In genomic region chr7:143830399-143830798, GRCm38 (mm10) we compare ENCODE assay signal across 8 mouse cellular contexts. TPM values are rescaled to one million over a fixed set of nuclear protein-coding genes. Genes with fewer than 3 reads are reported as not detected.
DNase-seq lines count a peak whose midpoint lies in the region; ATAC-seq and TF ChIP-seq lines count a peak whose summit lies in the region.

No protein-coding gene starts in this region.

- peak overlapping the region; percentile 76 for H3K4me3 ChIP-seq in lung, embryonic 15.5 days
- peak overlapping the region; percentile 76 for H3K4me3 ChIP-seq in erythroblast, embryonic 14.5 days (replicated peaks)
- H3K4me3 ChIP-seq in limb, embryonic 10.5 days, result peak overlapping the region; percentile 66
- peak overlapping the region; percentile 62 for H3K4me3 ChIP-seq in olfactory bulb, adult 2 months (ENCODE audit: insufficient read depth, low read depth, low read length)

- TF ChIP-seq POLR2A in olfactory bulb, adult 2 months (IDR thresholded peaks at IDR 0.05; ENCODE audit: insufficient read depth, low read depth, low read length), result no peak

- peak overlapping the region; percentile 63 for H3K9ac ChIP-seq in lung, embryonic 15.5 days

- H3K36me3 ChIP-seq in lung, embryonic 15.5 days, result no peaks in the 10 kb centered on the region
- H3K36me3 ChIP-seq in erythroblast, embryonic 14.5 days (ENCODE audit: control insufficient read depth), result peaks cover 5% of the 10 kb centered on the region
- peaks cover 31% of the 10 kb centered on the region for H3K36me3 ChIP-seq in limb, embryonic 10.5 days

- H3K4me1 ChIP-seq in lung, embryonic 15.5 days, result peaks cover 20% of the 10 kb centered on the region
- H3K4me1 ChIP-seq in erythroblast, embryonic 14.5 days (ENCODE audit: control insufficient read depth), result peaks cover 26% of the 10 kb centered on the region
- H3K4me1 ChIP-seq in limb, embryonic 10.5 days, result peaks cover 16% of the 10 kb centered on the region
- H3K4me1 ChIP-seq in olfactory bulb, adult 2 months (ENCODE audit: control insufficient read depth, insufficient read depth, low read length), result peaks cover 12% of the 10 kb centered on the region

- H3K4me2 ChIP-seq in lung, embryonic 15.5 days, result peak overlapping the region; percentile 95

- 6% methylated on average over 6 of the region's 6 CpGs for WGBS in lung, embryonic 15.5 days
- 15% methylated on average over 6 of the region's 6 CpGs for WGBS in limb, embryonic 10.5 days
- WGBS in olfactory bulb, adult 2 months, result 5% methylated on average over 6 of the region's 6 CpGs

- no peaks in the 10 kb centered on the region for H3K9me3 ChIP-seq in lung, embryonic 15.5 days
- no peaks in the 10 kb centered on the region for H3K9me3 ChIP-seq in erythroblast, embryonic 14.5 days (ENCODE audit: control insufficient read depth, low read length)
- H3K9me3 ChIP-seq in limb, embryonic 10.5 days (replicated peaks), result no peaks in the 10 kb centered on the region

- peak overlapping the region; percentile 30 for H3K27ac ChIP-seq in lung, embryonic 15.5 days
- peak overlapping the region; percentile 95 for H3K27ac ChIP-seq in limb, embryonic 10.5 days
- H3K27ac ChIP-seq in olfactory bulb, adult 2 months (ENCODE audit: insufficient read depth, low read depth, low read length), result no peak overlapping the region

- no peaks in the 10 kb centered on the region for H3K27me3 ChIP-seq in lung, embryonic 15.5 days
- no peaks in the 10 kb centered on the region for H3K27me3 ChIP-seq in erythroblast, embryonic 14.5 days (ENCODE audit: control insufficient read depth)
- no peaks in the 10 kb centered on the region for H3K27me3 ChIP-seq in limb, embryonic 10.5 days (ENCODE audit: low read depth, poor library complexity, severe bottlenecking)

- no peak for TF ChIP-seq CTCF in olfactory bulb, adult 2 months (IDR thresholded peaks at IDR 0.05; ENCODE audit: insufficient read depth, low read depth, low read length)

- DNase-seq in lung, adult 18-20 months, result no peak
- no peak for DNase-seq in limb, embryonic 10.5 days (ENCODE audit: low spot score)
- no peak for DNase-seq in layer of hippocampus, adult 11-12 months (ENCODE audit: low spot score)
- DNase-seq in gastrocnemius, adult 18-20 months (ENCODE audit: low spot score), result no peak
- DNase-seq in yolk sac, embryonic 10.5 days (ENCODE audit: low spot score), result no peak

- ATAC-seq in lung, embryonic 15.5 days (ENCODE audit: borderline replicate concordance, extremely low read depth, low FRiP score, low TSS enrichment), result no peak; the same call in 1 of the 2 replicates

RNA-seq across cellular contexts. Expression of gene Dhcr7, which starts 7.5 kb away (rescaled TPM):
- polyA plus RNA-seq in lung, embryonic 15.5 days (2015; fragmentation: Nextera tagmentation; extraction: Ambion mirVana), result 30.4 and 30.9 TPM in 2 replicates
- polyA plus RNA-seq in erythroblast, embryonic 14.5 days (2012), result 0.02 and 0.12 TPM in 2 replicates
- 69.7 and 70.5 TPM in 2 replicates for polyA plus RNA-seq in limb, embryonic 10.5 days (2016; fragmentation: Nextera tagmentation; extraction: Ambion mirVana)
- not detected in 2 replicates for polyA plus RNA-seq in olfactory bulb, adult 2 months (2012; ENCODE audit: insufficient read depth, insufficient read length, low replicate concordance, missing spikeins)
- total RNA-seq in gastrocnemius, adult 18-20 months (2021), result 1 to 10 TPM; 3.7 to 4.0 TPM

RNA-seq across cellular contexts. Expression of gene Nadsyn1, which starts 7.8 kb away (rescaled TPM):
- polyA plus RNA-seq in lung, embryonic 15.5 days (2015; fragmentation: Nextera tagmentation; extraction: Ambion mirVana), result 7.9 and 9.0 TPM in 2 replicates
- 0.11 and 0.16 TPM in 2 replicates for polyA plus RNA-seq in erythroblast, embryonic 14.5 days (2012)
- 10.3 and 10.4 TPM in 2 replicates for polyA plus RNA-seq in limb, embryonic 10.5 days (2016; fragmentation: Nextera tagmentation; extraction: Ambion mirVana)
- not detected in 2 replicates for polyA plus RNA-seq in olfactory bulb, adult 2 months (2012; ENCODE audit: insufficient read depth, insufficient read length, low replicate concordance, missing spikeins)
- total RNA-seq in gastrocnemius, adult 18-20 months (2021), result 1 to 10 TPM; 3.0 to 3.8 TPM

RNA-seq across cellular contexts. Expression of gene Gm498, which starts 36.2 kb away (rescaled TPM):
- not detected in 2 replicates for polyA plus RNA-seq in lung, embryonic 15.5 days (2015; fragmentation: Nextera tagmentation; extraction: Ambion mirVana)
- polyA plus RNA-seq in erythroblast, embryonic 14.5 days (2012), result not detected in 2 replicates
- polyA plus RNA-seq in limb, embryonic 10.5 days (2016; fragmentation: Nextera tagmentation; extraction: Ambion mirVana), result not detected in 2 replicates
- not detected in 2 replicates for polyA plus RNA-seq in olfactory bulb, adult 2 months (2012; ENCODE audit: insufficient read depth, insufficient read length, low replicate concordance, missing spikeins)
- not detected for total RNA-seq in gastrocnemius, adult 18-20 months (2021)

RNA-seq across cellular contexts. Expression of gene Mrgpre, which starts 46.1 kb away (rescaled TPM):
- 0.93 and 1.1 TPM in 2 replicates for polyA plus RNA-seq in lung, embryonic 15.5 days (2015; fragmentation: Nextera tagmentation; extraction: Ambion mirVana)
- polyA plus RNA-seq in erythroblast, embryonic 14.5 days (2012), result not detected in 2 replicates
- polyA plus RNA-seq in limb, embryonic 10.5 days (2016; fragmentation: Nextera tagmentation; extraction: Ambion mirVana), result 1.1 and 1.9 TPM in 2 replicates
- polyA plus RNA-seq in olfactory bulb, adult 2 months (2012; ENCODE audit: insufficient read depth, insufficient read length, low replicate concordance, missing spikeins), result not detected in 2 replicates
- under 1 TPM; 0.68 to 0.71 TPM for total RNA-seq in gastrocnemius, adult 18-20 months (2021)

Comparison
In these comparisons a context has a peak if more than half of its experiments do, and no peak if none do; other contexts are left out.
1. RNA of gene Dhcr7, which starts 7.5 kb away (polyA plus RNA-seq): 69.7 to 70.5 TPM in limb, embryonic 10.5 days and 30.4 to 30.9 TPM in lung, embryonic 15.5 days; 0.02 to 0.12 TPM in erythroblast, embryonic 14.5 days and not detected in olfactory bulb, adult 2 months; every median in the first group is over 10 times any median in the second.
2. Peak in every context shown above with its lines, with median percentiles within 50 percentile points of each other: H3K4me3 ChIP-seq.